Mouse (Mus musculus): Measurements from ENCODE around the gene Mymx.
A peak's percentile ranks its signal among the peaks of the same experiment; 100 is the strongest.

The Mymx gene

DNA sequence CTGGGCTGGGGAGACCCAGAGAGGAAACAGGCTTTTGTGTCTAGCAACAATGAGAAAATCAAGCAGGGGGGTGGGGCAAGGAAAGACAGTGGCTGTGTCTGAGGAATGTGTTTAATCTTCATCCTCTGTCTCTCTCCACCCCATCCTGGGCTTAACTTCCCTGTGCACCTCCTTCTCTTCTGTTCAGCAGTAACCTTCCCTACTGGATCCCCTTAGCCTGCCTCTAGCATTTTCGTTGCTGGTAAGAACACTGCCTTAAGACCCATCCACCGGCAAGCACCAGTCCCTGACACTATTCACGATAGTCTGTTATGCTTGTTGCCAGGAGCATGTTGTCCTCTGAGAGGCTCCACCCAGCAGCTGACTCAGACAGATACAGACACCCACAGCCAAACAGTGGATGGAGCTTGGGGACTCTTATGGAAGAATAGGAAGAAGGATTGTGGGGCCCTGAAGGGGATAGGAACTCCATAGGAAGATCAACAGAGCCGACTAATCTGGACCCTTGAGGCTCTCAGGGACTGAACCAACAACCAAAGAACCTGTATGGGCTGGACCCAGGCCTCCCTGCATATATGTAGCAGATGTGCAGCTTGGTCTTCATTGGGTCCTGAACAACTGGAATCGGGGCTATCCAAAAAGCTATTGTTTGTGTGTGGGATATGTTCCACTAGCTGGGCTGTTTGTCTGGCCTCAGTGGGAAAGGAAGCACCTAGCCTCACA, 8.4 kb upstream of the Mymx start:
- no peak for DNase-seq

DNA sequence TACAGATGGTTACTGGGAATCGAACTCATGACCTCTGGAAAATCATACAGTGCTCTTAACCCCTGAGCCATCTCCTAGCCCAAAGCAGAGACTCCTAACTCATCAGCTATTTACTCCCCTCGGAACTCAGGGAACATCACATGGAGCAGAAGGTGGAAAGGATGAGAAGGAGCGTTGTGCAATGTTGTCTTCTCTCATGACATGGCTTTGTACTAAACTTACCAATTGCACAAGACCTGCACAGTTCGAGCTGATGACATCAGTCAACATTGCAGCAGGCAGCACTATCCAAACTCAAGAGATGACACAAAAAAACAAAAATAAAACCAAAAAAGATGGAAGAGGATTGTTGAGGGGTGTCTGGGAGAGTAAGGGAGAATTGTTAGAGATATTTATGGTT, 6.5 kb upstream of the Mymx start:
- no peak for DNase-seq

- DNase-seq, result no peak
Measured at GRCm38 (mm10) chr17:45606992-45607879, 5.3 kb upstream of the Mymx start.

DNA sequence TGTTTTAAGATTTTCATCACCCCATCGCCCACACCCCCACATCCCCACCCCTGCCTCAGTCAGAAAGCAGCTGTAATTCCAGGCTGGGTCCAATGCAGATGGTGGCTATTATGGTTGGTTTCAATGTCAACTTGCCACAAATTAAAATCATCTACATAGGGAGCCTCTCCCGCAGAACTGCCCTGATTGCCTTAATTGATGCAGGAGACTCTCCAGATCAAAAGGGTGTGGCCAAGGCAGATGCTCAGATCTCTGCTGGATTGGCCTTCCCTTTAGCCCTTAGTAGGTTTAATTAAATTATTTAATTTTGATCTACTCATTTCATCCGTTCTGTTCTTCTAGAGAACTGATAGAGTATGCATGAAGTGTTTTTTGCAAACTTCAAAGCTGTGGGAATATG, 1.1 kb upstream of the Mymx start:
- no peak for DNase-seq

- DNase-seq, result no peak
Measured at GRCm38 (mm10) chr17:45601325-45601724, 577 bp downstream of the Mymx start.

GRCm38 (mm10) chr17:45600267-45600666, 1.6 kb downstream of the Mymx start:
- no peak for DNase-seq

DNA sequence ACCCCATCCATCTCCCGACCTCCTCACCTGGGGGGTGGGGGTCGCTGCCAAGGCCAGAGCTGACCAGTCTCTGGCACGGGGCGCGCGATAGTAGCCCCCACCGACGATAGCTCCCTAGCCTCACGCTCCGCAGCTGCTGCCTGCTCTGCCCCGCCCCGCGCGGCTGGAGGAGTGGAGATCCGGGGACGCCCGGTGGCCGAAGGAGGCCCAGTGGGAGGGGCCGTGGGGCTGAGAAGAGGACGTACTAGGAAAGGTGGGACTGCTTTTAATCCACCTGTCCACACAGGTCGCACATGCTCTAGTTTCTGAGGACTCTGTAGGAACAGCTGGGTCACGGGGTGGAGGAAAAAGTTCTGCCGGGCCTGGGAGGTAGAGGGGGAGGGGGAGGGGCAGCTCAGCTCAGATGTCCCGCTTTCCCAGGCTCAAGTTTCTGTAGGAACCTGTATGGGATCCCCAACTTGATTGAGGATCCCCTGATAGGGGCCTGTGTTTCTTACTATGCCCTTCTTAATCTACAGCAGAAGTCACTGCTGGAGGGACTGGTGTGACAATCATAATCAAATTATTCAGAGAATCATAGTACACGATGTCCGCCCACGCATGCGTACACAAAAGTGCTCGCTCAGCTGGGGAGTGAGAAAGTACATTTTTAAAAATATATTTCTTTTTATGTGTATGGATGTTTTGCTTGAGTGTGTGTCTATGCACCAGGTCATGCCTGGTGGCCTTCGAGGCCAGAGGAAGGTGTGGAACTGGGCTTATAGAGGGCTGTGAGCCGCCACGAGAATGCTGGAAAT, 2.3 kb downstream of the Mymx start, which contains the start of gene Slc29a1:
Gene Slc29a1, minus strand, starts transcription at position 161 of the 797 bp plus-strand sequence.
- DNase-seq, result peak in 1 of 2 experiments; percentile 33

GRCm38 (mm10) chr17:45598891-45599290, 3.0 kb downstream of the Mymx start:
- no peak for DNase-seq

DNA sequence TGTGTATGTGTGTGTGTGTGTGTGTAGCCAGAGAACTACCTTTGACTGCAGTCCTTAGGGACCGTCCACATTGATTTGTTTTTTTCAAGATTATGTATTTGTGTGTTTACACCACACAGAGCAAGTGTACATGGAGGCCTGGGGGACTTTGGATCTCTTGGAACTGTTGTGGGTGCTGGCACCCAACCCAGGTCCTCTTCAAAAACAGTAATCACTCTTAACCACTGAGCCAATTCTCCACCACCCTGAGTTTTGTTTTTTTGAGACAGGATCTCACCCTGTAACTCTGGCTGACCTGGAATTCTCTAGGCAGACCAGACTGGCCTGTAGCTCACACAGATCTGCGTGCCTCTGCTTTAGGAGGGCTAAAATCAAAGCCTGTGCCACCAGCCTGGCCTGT, 3.5 kb downstream of the Mymx start:
- DNase-seq, result no peak

DNA sequence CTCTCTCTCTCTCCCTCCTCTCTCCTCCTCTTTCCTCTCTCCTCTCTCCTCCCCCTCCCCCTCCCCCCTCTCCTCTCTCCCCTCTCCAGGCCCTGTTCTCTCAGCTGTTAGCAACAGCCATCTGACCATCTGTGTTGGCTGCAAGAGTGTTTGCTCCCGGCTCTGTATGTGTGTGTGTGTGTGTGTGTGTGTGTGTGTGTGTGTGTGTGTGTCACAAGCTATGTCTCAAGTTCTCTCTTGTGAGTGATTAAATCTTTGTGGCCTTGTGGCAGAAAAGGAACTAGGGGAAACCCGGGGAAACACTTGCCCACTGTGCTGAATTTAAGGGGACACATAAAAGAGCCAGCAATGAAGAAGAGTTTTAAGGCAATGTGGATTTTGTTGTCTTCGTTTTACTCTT, 4.1 kb downstream of the Mymx start:
- peak in 1 of 2 experiments; percentile 34 for DNase-seq

DNA sequence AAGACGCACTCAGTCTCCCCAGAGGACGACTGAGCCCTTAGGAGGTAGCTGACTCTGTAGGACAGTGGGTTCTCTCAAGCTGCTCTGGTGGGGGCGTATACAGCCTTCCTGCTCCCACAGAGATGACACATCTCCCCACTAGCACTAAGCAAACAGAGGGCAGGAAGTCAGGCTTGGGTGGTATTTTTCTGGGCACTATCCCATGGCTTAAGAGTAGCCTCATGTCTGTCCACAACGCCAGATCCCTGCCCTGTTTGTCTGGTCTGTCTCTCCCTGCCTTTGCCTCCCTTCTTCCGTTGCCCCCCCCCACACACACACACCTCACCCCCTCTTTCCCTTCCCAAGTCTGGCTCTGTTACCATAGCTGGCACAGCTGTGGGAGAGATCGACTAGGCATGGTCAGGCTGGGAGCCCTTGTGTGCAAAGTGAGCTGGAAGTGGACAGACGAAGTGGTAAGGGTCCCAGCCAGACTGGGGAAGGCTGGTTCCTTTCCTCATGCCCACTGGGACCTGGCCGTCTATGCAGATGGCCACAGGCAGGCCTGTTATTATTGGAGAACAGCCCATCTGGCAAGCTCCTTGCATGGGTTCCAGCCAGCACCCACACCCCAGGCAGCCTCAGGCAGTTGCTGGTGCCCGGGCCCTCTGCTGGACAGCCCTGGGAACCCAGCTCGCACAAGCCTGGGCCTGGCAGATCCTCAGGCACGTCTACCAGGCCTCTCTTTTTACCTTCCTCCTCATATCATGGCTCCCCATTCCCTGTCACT, 5.1 kb downstream of the Mymx start:
- peak; percentile 57 to 65 for DNase-seq

DNA sequence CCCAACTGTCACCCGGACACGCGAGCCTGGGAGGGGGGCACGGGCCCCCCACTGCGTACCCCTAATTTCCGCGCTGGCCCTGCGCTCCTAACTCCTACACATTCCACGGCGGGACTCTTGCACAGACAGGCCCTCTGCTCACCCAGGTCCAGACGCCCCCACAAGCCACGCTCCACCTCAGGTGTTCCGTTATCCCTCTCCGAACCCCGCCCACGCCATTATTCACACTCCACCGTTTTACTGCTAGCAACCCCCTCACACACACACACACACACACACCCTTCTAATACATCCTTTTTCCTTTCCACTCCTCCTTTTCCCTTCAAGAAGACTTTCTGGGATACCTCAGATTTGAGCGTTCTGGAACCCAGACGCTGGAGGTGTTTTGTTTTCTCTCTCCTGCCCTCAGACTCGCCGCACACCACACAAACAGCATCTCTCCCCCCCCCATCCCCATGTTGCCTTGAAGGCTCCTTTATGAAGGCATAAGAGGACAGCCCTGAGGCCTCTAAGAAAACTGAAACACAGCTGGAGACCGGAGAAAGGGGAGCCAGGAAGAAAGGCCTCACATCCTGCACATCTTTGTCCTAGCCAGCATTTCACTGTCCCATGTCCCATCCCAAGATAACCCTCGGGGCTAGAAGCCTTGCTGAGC, 6.0 kb downstream of the Mymx start:
- DNase-seq, result no peak

DNA sequence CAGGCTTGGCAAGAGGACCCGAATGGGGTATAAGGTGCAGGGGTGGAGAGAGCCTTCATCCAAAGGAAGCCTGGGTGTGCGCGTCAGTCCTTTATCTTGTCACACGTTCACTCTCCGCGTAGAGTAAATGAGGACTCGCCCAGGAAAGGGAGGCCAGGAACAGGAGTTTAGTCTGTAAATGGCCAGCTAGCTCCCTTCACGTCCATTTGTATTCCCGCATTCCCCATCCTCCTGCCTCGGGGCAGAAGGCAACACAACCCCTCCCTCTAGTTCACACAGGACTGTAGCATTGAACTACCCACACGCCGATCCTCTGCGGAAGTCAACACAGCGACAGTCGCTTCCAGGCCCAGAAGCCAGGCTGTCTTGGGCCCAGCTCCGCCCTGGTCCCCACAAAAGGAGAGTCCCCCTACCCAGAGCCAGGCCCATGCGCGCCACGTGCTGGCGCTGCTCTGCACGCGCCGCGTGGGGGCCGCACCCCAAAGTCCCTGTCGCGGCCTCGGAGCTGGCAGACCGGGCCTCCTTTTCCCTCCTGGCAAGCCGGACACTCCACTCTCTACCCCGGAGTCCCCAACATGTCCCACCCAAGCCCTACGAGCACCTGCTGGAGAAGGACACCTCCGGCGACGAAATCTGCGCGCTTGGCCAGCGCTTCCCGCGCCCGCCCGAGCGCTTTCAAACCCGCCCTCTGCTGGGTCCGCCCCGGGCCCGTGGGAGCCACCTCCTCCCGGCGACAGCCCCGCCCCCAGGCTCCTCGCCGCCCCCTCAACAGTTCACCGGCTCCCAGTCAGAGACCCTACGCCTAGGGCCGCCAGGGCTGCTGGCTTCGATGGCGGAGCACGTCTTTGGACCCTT, 6.8 kb downstream of the Mymx start:
- DNase-seq, result peak; percentile 64 to 76

DNA sequence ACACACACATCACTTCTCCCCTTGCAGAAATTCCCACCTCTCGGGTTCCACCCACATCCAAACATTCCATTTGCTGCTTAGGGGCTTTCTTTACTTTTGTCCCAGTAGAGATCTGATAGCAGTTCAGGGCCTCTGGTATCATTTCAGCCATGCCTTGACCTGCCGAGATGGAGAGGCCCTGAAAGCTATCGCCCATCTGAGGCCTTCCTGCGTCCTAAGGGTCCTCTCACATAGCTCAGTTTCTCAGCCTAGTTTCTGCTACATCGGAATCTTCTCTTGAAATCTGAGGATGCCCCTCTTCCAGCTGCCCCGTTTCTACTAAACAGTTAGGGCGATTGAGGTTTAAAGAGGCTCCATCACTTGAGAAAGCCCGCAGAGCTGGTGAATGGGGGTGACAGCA, 7.7 kb downstream of the Mymx start:
- no peak for DNase-seq

DNA sequence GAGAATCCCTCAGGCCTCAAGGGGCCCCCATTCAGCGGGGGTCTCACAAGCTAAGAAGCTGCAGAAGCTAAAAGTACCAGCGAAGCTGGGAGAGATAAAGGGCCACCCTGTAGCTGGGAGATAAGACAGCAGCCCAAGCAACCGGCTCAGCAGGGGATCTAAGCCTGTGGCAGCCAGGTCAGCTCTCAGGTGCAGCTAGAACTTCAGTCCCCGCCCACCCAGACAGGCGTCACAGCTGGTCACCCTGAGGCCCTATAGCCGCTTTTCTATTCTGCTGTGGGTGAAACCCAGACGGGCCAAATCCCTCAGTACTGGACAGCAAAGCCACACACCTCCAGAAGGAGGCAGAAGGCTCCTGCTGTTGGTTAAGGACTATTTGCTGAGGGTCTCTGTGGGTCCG, 8.4 kb downstream of the Mymx start:
- DNase-seq, result no peak

GRCm38 (mm10) chr17:45592606-45593431, 9.1 kb downstream of the Mymx start:
- DNase-seq, result no peak

DNA sequence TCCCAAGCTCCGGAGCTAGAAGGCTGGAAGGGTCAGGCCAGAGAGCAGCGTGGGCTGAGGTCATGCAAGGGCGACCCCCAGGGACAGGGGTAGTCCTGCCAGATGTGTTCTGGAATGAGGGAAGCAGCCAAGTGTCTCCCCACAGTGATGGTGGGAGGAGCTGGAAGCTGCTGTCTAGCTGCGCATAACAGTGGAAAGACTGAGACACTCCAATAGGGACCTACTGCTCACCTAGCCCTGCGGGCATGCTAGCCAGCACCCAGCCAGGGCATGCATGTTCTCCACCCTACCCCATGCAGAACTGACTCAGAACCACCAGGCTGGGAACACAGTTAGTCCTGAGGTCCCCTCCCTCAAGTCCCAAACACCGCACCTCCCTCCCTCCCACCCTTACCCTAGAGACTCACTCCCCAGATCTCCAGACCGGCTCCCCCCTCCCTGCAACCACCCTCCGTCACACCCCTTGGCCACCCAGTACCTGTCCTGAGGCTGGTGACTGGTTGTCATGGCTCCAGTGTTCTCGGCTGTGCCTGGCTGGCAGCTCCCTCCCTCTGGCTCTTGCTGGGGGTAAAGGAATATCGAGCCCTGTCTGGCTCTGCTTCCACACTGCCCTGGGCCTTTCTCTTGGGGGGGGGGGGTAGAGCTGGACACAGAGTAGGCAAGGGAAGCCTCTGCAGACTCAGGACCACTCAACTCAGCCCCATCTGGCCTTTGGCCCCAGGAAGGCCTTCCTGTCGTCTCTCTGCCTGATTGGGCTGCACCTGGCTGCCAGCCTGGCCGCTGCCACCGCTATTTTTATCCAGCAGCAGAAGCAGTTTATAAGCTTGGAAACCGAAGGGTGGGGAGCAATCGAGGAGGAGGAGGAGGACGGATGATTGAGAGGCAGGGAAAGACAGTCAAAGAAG, 9.9 kb downstream of the Mymx start:
- peak in 1 of 2 experiments; percentile 44 for DNase-seq

GRCm38 (mm10) chr17:45590410-45590809, 11.5 kb downstream of the Mymx start:
- DNase-seq, result peak in 1 of 2 experiments; percentile 2

- peak in 1 of 2 experiments; percentile 5 for DNase-seq
Measured at GRCm38 (mm10) chr17:45589844-45590243, 12.1 kb downstream of the Mymx start.
